Mouse (Mus musculus) stomach, embryonic 16.5 days (tissue): ENCODE measurements around the gene Xrcc5. TPM values are rescaled to one million over a fixed set of nuclear protein-coding genes. Genes with fewer than 3 reads are reported as not detected.

ENCODE experiments used
- ATAC-seq: fragments of 200-750 bp; cut with Nextera tagmentation; 2 replicates; pipeline ENCODE4 v1.8.0; 2017; ENCODE audit warnings: moderate number of reproducible peaks, moderate TSS enrichment; ENCODE audit not compliant: insufficient read depth, low FRiP score
- H3K27ac ChIP-seq: fragments of 300-500 bp; sonication (generic); 2 replicates; pipeline ENCODE4 v1.5.1; 2014; ENCODE audit warnings: low read length
- H3K27me3 ChIP-seq: fragments of 300-500 bp; sonication (generic); 2 replicates; pipeline ENCODE4 v1.6.1; 2014; ENCODE audit warnings: low read length, control low read depth, mixed read lengths; ENCODE audit not compliant: control insufficient read depth, insufficient read depth
- H3K36me3 ChIP-seq: fragments of 300-500 bp; sonication (generic); 2 replicates; pipeline ENCODE4 v1.6.1; 2014; ENCODE audit warnings: low read length; ENCODE audit not compliant: control insufficient read depth, insufficient read depth
- H3K4me1 ChIP-seq: fragments of 300-500 bp; sonication (generic); 2 replicates; pipeline ENCODE4 v1.6.1; 2014; ENCODE audit warnings: low read length, control low read depth, mixed read lengths; ENCODE audit not compliant: control insufficient read depth, insufficient read depth
- H3K4me2 ChIP-seq: fragments of 300-500 bp; sonication (generic); 2 replicates; pipeline ENCODE4 v1.6.1; 2014; ENCODE audit warnings: low read depth, low read length, mixed read lengths
- H3K4me3 ChIP-seq: fragments of 300-500 bp; sonication (generic); replicated peaks from 2 replicates; pipeline ENCODE4 v1.5.1; 2014; ENCODE audit warnings: mild to moderate bottlenecking, low read length
- H3K9ac ChIP-seq: fragments of 300-500 bp; sonication (generic); 2 replicates; pipeline ENCODE4 v1.6.1; 2014; ENCODE audit warnings: low read length
- H3K9me3 ChIP-seq: fragments of 300-500 bp; sonication (generic); replicated peaks from 2 replicates; pipeline ENCODE4 v1.6.1; 2016; ENCODE audit warnings: low read length, control low read depth; ENCODE audit not compliant: control insufficient read depth
- WGBS: fragments of 180-500 bp; shearing (Covaris S2); extraction: QIAGEN DNeasy Blood & Tissue Kit; methylation state at CpG from one replicate; pipeline ENCODE4 v1.1.7; 2014; 5-methylcytosine and 5-hydroxymethylcytosine counted together
- polyA plus RNA-seq: library from polyadenylated mRNA; unstranded; fragments of >200 nt; fragmentation: Nextera tagmentation; extraction: Ambion mirVana; gene quantifications from 2 replicates; pipeline ENCODE4 v1.2.1, GENCODE M21; 2015

Xrcc5 gene
- polyA plus RNA-seq, 1 experiment from 2014 or later, result 37.5 TPM

DNA sequence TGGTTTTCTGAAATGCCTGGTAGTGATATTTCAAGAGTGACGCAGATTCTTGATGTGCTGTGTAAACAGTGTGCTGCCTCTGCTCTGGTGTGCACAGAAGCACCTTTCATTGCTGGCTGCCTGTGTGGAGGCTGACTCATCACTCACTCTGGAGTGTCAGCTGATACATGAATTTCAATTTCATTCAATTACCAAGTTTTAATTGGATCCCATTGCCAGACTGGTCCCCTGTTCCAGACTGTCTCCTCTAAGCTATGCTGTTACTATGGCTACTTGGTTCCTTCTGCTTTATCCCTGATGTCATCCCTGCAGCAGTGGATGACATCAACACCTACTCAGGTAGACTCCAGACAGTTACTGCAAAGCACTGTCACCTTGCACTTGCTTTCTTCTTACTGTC lies 65.3 kb downstream of the Xrcc5 start:
- Histone ChIP-seq H3K27ac (no peak overlapping the region), H3K4me3 (no peak overlapping the region), H3K9me3 (no peaks in the 10 kb centered on the region), H3K4me2 (no peak overlapping the region), H3K4me1 (no peaks in the 10 kb centered on the region), H3K36me3 (no peaks in the 10 kb centered on the region), H3K27me3 (no peaks in the 10 kb centered on the region), H3K9ac (no peak overlapping the region)
- WGBS, result 48% methylated on average over 1 of the region's 1 CpGs
- ATAC-seq, result no peak

DNA sequence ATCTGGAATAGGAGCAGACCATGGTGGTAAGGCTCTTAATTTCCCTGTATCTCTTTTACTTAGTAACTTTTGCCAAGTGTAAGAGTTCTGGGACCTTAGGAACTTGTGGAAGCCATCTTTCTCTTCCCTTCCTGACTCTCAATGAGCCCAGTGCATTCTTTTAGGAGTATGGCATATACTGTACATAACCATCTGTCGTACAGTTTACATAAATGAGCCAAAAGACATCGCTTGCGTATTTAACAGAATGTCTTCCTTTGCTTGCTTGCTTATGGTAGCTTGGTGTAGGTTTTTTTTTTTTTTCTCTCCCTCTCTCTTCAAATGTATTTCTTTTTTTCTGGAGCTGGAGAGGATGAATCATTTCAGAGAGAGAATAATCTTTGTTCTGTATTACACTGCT lies 65.7 kb downstream of the Xrcc5 start:
- Histone ChIP-seq H3K4me2 (no peak overlapping the region), H3K4me3 (no peak overlapping the region), H3K27ac (no peak overlapping the region), H3K36me3 (no peaks in the 10 kb centered on the region), H3K27me3 (no peaks in the 10 kb centered on the region), H3K4me1 (no peaks in the 10 kb centered on the region), H3K9ac (no peak overlapping the region), H3K9me3 (no peaks in the 10 kb centered on the region)
- no peak for ATAC-seq
- WGBS, result 71% methylated on average over 3 of the region's 3 CpGs

DNA sequence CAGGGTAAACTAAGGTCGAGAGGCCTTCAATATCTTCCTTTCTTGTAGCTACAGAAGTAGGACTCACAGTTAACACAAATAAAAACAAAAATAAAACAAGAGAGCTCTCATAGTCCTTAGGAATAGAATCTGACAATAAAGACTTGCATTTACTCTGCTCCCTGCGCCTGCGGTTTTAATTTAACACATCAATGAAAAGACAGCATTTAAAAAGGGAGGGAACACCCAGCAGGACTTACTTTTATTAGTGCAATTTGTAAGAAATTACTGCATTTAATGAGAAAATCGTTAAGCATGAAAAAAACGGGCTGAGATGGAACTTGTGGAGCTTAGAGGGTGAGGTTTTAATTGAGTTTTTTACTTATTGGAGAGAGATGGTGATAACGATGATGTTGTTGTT lies 66.4 kb downstream of the Xrcc5 start:
- Histone ChIP-seq H3K9ac (no peak overlapping the region), H3K9me3 (no peaks in the 10 kb centered on the region), H3K4me1 (no peaks in the 10 kb centered on the region), H3K27me3 (no peaks in the 10 kb centered on the region), H3K4me3 (no peak overlapping the region), H3K4me2 (no peak overlapping the region), H3K27ac (no peak overlapping the region), H3K36me3 (no peaks in the 10 kb centered on the region)
- ATAC-seq, result no peak
- 86% methylated on average over 6 of the region's 6 CpGs for WGBS

DNA sequence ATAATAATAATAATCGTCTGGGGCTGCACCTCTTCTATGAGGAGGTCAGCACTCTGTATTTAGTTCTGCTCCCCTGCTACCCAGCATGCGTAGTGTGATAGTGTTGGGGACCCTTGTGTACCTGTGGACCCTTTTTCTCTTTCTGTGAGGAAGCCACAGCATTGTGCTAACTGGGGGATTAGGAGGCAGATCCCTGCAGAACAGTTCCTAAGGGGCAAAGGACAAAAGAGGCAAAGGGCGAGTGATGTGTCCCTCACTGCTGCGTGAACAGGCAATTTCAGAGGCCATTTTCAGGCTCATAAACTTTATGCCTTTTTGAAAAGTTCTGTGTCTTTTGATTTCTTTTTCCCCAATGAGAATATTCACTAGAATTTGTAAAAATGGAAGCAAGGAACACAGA lies 66.8 kb downstream of the Xrcc5 start:
- no peaks in the 10 kb centered on the region for H3K36me3 ChIP-seq
- no peaks in the 10 kb centered on the region for H3K27me3 ChIP-seq
- H3K4me2 ChIP-seq, result no peak overlapping the region
- H3K9me3 ChIP-seq, result no peaks in the 10 kb centered on the region
- 92% methylated on average over 4 of the region's 4 CpGs for WGBS
- H3K4me3 ChIP-seq, result no peak overlapping the region
- no peak for ATAC-seq
- H3K4me1 ChIP-seq, result no peaks in the 10 kb centered on the region
- no peak overlapping the region for H3K27ac ChIP-seq
- no peak overlapping the region for H3K9ac ChIP-seq

DNA sequence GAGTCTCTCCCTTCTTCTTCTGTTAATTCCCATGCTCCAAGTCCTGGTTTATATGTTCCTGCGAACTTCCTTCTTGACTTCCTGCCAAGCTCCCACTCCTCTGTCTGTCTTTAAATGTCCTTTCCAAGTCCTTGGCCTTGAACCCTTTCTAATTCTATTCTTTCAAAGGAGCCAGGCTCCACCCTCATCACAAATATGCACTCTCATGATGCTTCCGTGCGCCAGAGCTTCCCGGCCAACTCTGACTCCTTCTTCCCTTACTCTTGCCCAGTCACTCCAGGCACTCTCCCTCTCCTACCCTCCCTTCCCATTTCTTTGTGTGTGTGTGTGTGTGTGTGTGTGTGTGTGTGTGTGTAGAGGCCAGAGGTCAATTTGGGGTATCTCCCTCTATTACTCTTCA lies 70.9 kb downstream of the Xrcc5 start:
- Histone ChIP-seq H3K9ac (no peak overlapping the region), H3K27me3 (no peaks in the 10 kb centered on the region), H3K9me3 (no peaks in the 10 kb centered on the region), H3K4me2 (no peak overlapping the region), H3K4me3 (no peak overlapping the region), H3K4me1 (no peaks in the 10 kb centered on the region), H3K27ac (no peak overlapping the region), H3K36me3 (no peaks in the 10 kb centered on the region; the same call in 1 of the 2 replicates)
- no peak for ATAC-seq
- 67% methylated on average over 4 of the region's 4 CpGs for WGBS

DNA sequence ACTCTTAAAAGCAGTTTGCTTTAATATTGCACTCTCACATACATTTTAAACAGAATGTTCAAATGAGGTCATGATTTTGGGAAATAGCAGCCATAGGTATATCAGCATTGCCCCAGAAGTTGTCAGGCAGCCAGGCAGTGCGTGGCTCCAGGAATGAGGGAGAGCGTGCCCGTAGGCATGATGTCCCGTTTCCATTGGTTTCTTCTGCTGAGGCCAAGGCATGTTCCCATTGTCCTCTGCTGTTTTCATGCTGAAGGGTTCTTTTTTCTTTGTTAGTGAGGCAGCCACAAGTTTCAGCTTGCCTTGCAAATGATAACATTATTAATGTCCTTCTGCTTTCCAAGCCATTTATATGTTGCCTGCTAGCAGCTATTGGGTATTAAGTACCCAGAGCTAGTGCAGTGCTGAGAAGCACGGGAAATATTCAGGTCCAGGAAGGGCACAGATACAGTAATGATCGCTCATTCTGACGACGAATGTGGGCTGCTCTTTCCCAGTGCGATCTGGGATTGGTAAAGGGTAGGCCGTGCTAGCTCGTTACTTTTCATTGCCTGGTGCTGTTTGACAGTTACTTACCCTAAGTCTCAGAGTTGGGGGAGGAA lies 72.6 kb downstream of the Xrcc5 start:
- H3K4me1 ChIP-seq, result no peaks in the 10 kb centered on the region
- no peaks in the 10 kb centered on the region for H3K27me3 ChIP-seq
- no peak for ATAC-seq
- no peaks in the 10 kb centered on the region; the same call in 1 of the 2 replicates for H3K36me3 ChIP-seq
- no peak overlapping the region for H3K4me2 ChIP-seq
- H3K4me3 ChIP-seq, result no peak overlapping the region
- H3K9me3 ChIP-seq, result no peaks in the 10 kb centered on the region
- H3K9ac ChIP-seq, result no peak overlapping the region
- no peak overlapping the region for H3K27ac ChIP-seq
- 88% methylated on average over 11 of the region's 11 CpGs for WGBS

DNA sequence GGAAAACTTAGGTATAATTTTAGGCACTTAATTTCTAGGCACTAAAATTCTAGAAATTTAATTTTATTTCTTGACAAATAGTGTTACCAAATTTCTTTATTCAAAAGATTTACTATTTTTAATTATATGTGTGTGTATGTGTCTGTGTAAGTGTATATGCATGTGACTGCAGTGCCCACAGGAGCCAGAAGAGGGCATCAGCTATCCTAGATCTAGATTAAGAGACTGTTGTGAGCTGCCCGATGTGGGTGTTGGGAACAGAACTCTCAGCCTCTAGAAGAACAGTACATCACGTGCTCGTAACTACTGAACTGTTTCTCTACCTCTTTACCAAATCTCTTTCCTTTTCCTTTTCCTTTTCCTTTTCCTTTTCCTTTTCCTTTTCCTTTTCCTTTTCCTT lies 73.3 kb downstream of the Xrcc5 start:
- 97% methylated on average over 3 of the region's 3 CpGs for WGBS
- Histone ChIP-seq H3K4me2 (no peak overlapping the region), H3K27me3 (no peaks in the 10 kb centered on the region), H3K9ac (no peak overlapping the region), H3K9me3 (no peaks in the 10 kb centered on the region), H3K36me3 (no peaks in the 10 kb centered on the region; the same call in 1 of the 2 replicates), H3K27ac (no peak overlapping the region), H3K4me3 (no peak overlapping the region), H3K4me1 (no peaks in the 10 kb centered on the region)
- ATAC-seq, result no peak

DNA sequence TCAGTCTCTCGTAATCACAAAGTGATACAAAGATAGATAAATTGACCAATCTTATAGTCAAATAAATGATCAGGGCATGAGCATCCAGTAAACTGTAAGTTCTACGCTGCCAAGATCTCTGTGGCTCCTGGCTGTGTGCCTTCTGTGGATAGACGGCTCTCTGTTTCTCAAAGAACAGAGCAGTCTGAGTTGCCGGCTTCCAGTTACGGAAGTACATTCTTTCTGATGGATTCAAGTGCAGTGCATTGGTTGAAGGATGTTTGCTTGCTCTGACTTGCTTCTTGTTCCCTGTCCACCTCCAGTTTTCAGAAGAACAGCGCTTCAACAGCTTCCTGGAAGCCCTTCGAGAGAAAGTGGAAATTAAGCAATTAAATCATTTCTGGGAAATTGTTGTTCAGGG lies 75.8 kb downstream of the Xrcc5 start:
- Histone ChIP-seq H3K4me1 (no peaks in the 10 kb centered on the region), H3K27me3 (no peaks in the 10 kb centered on the region), H3K36me3 (no peaks in the 10 kb centered on the region; the same call in 1 of the 2 replicates), H3K4me3 (no peak overlapping the region), H3K9ac (no peak overlapping the region), H3K27ac (no peak overlapping the region), H3K4me2 (no peak overlapping the region), H3K9me3 (no peaks in the 10 kb centered on the region)
- no peak for ATAC-seq
- WGBS, result 84% methylated on average over 7 of the region's 7 CpGs

DNA sequence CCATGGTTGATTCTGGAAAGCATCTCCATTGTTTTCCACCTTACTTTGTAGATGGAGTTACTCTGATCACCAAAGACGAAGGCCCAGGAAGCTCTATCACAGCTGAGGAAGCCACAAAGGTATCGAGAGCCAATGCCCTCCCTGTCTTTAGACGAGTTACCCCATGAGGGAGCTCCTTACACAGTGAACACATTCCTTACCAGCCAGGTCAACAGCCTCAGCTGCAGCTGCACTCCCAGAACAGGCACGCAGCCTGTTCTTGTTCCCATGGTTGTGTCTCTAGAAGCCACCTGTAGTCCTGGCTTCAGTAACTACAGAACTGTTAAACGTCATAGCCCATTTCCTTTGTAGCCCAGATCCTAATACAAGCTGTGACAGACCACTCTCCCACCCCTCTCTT lies 76.4 kb downstream of the Xrcc5 start:
- no peaks in the 10 kb centered on the region for H3K27me3 ChIP-seq
- H3K36me3 ChIP-seq, result no peaks in the 10 kb centered on the region; the same call in 1 of the 2 replicates
- H3K27ac ChIP-seq, result no peak overlapping the region
- H3K9ac ChIP-seq, result no peak overlapping the region
- WGBS, result 76% methylated on average over 5 of the region's 5 CpGs
- no peak overlapping the region for H3K4me2 ChIP-seq
- ATAC-seq, result no peak
- no peaks in the 10 kb centered on the region for H3K4me1 ChIP-seq
- H3K4me3 ChIP-seq, result no peak overlapping the region
- H3K9me3 ChIP-seq, result no peaks in the 10 kb centered on the region
